Mouse (Mus musculus) gastrocnemius, adult 2 months (tissue): Measurements from ENCODE around the gene Gzf1. TPM values are rescaled to one million over a fixed set of nuclear protein-coding genes. Genes with fewer than 3 reads are reported as not detected.

Source experiments
- DNase-seq: peaks from one replicate; pipeline ENCODE4 v3.0.0; 2022
- H3K27ac ChIP-seq: fragments of 200-600 bp; 2 replicates; pipeline ENCODE4 v1.8.1; 2022; ENCODE audit warnings: mild to moderate bottlenecking
- H3K4me3 ChIP-seq: fragments of 200-600 bp; 2 replicates; pipeline ENCODE4 v1.8.1; 2022; ENCODE audit warnings: mild to moderate bottlenecking, moderate library complexity
- CTCF ChIP-seq: fragments of 200-600 bp; IDR thresholded peaks from 2 replicates; pipeline ENCODE4 v1.8.1; 2022; ENCODE audit warnings: antibody characterized with exemption, mild to moderate bottlenecking, moderate library complexity
- intact Hi-C: fragments of 180-260 bp; cut with DNase I; formaldehyde crosslinking; loops from one replicate; pipeline ENCODE4 v1.15.1; 2025
- total RNA-seq, 2 experiments: library from RNA; stranded (reverse); gene quantifications; 2 replicates each; pipeline ENCODE4 v1.2.3; 2021

Gzf1 gene
- total RNA-seq, 2 experiments from 2014 or later, result 18.9 to 26.3 TPM

GRCm38 (mm10) chr2:148717072-148717471 lies 36.2 kb downstream of the Gzf1 start:
- intact Hi-C loops, result no loop called here
- DNase-seq, result no peak
- no peak for TF ChIP-seq CTCF
- Histone ChIP-seq H3K27ac (peak overlapping the region; percentile 57), H3K4me3 (no peak overlapping the region)

GRCm38 (mm10) chr2:148719271-148719995 lies 38.6 kb downstream of the Gzf1 start:
- TF ChIP-seq CTCF, result no peak
- peak overlapping the region; percentile 61 for H3K27ac ChIP-seq
- no peak for DNase-seq
- no peak overlapping the region for H3K4me3 ChIP-seq
- intact Hi-C loops, result no loop called here

GRCm38 (mm10) chr2:148731614-148732326 lies 50.9 kb downstream of the Gzf1 start:
- TF ChIP-seq CTCF, result no peak
- Histone ChIP-seq H3K27ac (peak overlapping the region; percentile 98), H3K4me3 (peak overlapping the region; percentile 85)
- intact Hi-C loops, result loop anchor here (5.0 kb wide), 1 partner anchor 49 kb away; the partner anchor contains the start of gene Gzf1
- DNase-seq, result peak; percentile 80

- peak within 1 kb of the TSS; percentile 85 for H3K4me3 ChIP-seq
- peak within 1 kb of the TSS; percentile 98 for H3K27ac ChIP-seq
- DNase-seq, result peak; percentile 96
- no peak for TF ChIP-seq CTCF
- intact Hi-C loops, result loop anchor here (5.0 kb wide), 1 partner anchor 50 kb away; the partner anchor contains the start of gene Gzf1
Observed at GRCm38 (mm10) chr2:148732327-148733000, 51.6 kb downstream of the Gzf1 start, which contains the start of gene Napb. Gene Napb, minus strand, starts transcription at chr2:148732467.

Other genes with a start within 250 kb of the Gzf1 start
- 10 to 100 TPM; 12.6 to 16.5 TPM for gene Cd93, start 237.5 kb upstream of the Gzf1 start, total RNA-seq
- 1 to 10 TPM; 6.6 to 7.7 TPM for gene Nxt1, start 8.4 kb upstream of the Gzf1 start, total RNA-seq
- 1 to 10 TPM; 4.3 to 6.2 TPM for gene Napb, start 51.4 kb downstream of the Gzf1 start, total RNA-seq
- not detected for gene Cstl1, start 69.3 kb downstream of the Gzf1 start, total RNA-seq
- gene Cst11, start 90.5 kb downstream of the Gzf1 start, total RNA-seq, result not detected
- gene 8030411F24Rik, start 101.0 kb downstream of the Gzf1 start, total RNA-seq, result not detected
- not detected for gene Cst12, start 108.3 kb downstream of the Gzf1 start, total RNA-seq
- gene Cst8, start 117.8 kb downstream of the Gzf1 start, total RNA-seq, result not detected
- gene Cst13, start 139.1 kb downstream of the Gzf1 start, total RNA-seq, result not detected
- not detected for gene Cst9, start 154.1 kb downstream of the Gzf1 start, total RNA-seq
- 1 to 10 TPM in 1 of 2 experiments, not detected in 1; 1.3 TPM for gene 9230104L09Rik, start 184.0 kb downstream of the Gzf1 start, total RNA-seq
- 100 to 1,000 TPM; 519 to 664 TPM for gene Cst3, start 194.7 kb downstream of the Gzf1 start, total RNA-seq